Mouse (Mus musculus) limb, embryonic 13.5 days (tissue): ENCODE measurements around the gene Elac2. TPM values are rescaled to one million over a fixed set of nuclear protein-coding genes. Genes with fewer than 3 reads are reported as not detected.
A peak's percentile ranks its signal among the peaks of the same experiment; 100 is the strongest.

Experiments used
- ATAC-seq: fragments of 200-750 bp; cut with Nextera tagmentation; 2 replicates; pipeline ENCODE4 v1.8.0; 2017; ENCODE audit warnings: low read depth, moderate number of reproducible peaks, moderate TSS enrichment; ENCODE audit not compliant: low FRiP score
- H3K27ac ChIP-seq: fragments of 300-500 bp; sonication (generic); 2 replicates; pipeline ENCODE4 v1.5.1; 2015; ENCODE audit warnings: inconsistent platforms, mild to moderate bottlenecking, moderate library complexity
- H3K27me3 ChIP-seq: fragments of 300-500 bp; sonication (generic); 2 replicates; pipeline ENCODE4 v1.6.1; 2015; ENCODE audit warnings: mild to moderate bottlenecking, inconsistent platforms
- H3K36me3 ChIP-seq: fragments of 300-500 bp; sonication (generic); 2 replicates; pipeline ENCODE4 v1.6.1; 2015; ENCODE audit warnings: inconsistent platforms, mild to moderate bottlenecking, moderate library complexity
- H3K4me1 ChIP-seq: fragments of 300-500 bp; sonication (generic); 2 replicates; pipeline ENCODE4 v1.6.1; 2015; ENCODE audit warnings: inconsistent platforms
- H3K4me2 ChIP-seq: fragments of 300-500 bp; sonication (generic); replicated peaks from 2 replicates; pipeline ENCODE4 v1.6.1; 2015; ENCODE audit warnings: inconsistent platforms, mild to moderate bottlenecking, moderate library complexity
- H3K4me3 ChIP-seq: fragments of 300-500 bp; sonication (generic); 2 replicates; pipeline ENCODE4 v1.5.1; 2015; ENCODE audit warnings: moderate library complexity, mild to moderate bottlenecking, inconsistent platforms
- H3K9ac ChIP-seq: fragments of 300-500 bp; sonication (generic); 2 replicates; pipeline ENCODE4 v1.6.1; 2015; ENCODE audit warnings: mild to moderate bottlenecking, inconsistent platforms
- H3K9me3 ChIP-seq: fragments of 300-500 bp; sonication (generic); 2 replicates; pipeline ENCODE4 v1.6.1; 2016; ENCODE audit warnings: inconsistent platforms
- WGBS: fragments of 180-500 bp; shearing (Covaris S2); methylation state at CpG from one replicate; pipeline ENCODE4 v1.1.7; 2015; 5-methylcytosine and 5-hydroxymethylcytosine counted together
- polyA plus RNA-seq: library from polyadenylated mRNA; unstranded; fragments of >200 nt; fragmentation: Nextera tagmentation; extraction: Ambion mirVana; gene quantifications from 2 replicates; pipeline ENCODE4 v1.2.1, GENCODE M21; 2015

Gene Elac2
- polyA plus RNA-seq: 25.6 and 26.3 TPM in 2 replicates

GRCm38 (mm10) chr11:64978720-64979488 lies at the start of gene Elac2:
Gene Elac2, plus strand, starts transcription at chr11:64979038.
- peaks cover 32% of the 10 kb centered on the region for H3K36me3 ChIP-seq
- 0 out of 2 replicates have a peak, but pooled peaks cover 7% of the 10 kb centered on the region for H3K27me3 ChIP-seq
- peak within 1 kb of the TSS; percentile 85 for H3K9ac ChIP-seq
- no peaks in the 10 kb centered on the region for H3K9me3 ChIP-seq
- no peak within 1 kb of the TSS for H3K27ac ChIP-seq
- peak within 1 kb of the TSS; percentile 92 for H3K4me2 ChIP-seq
- peak within 1 kb of the TSS; percentile 91 for H3K4me3 ChIP-seq
- WGBS: under 1% methylated on average over 65 of the region's 65 CpGs
- H3K4me1 ChIP-seq: peaks cover 16% of the 10 kb centered on the region
- peak; percentile 100 for ATAC-seq

DNA sequence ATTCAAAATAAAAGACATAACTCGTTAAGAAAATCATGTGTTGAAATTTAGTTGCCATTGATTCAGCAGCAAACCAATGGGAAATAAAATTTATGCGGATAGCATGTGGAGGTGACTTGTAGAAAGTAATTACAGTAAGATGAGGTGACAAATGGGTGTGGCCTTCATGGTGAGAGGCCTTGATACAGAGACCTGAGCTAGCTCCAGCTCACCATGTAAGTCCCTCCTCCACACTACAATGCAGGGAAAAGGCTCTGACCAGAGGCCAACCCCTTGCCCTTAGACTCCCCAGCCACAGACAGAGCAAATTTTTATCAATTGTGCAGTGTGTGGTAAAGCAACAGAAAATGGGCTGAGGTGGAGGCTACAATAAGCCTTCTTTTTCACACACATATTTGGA lies 49.7 kb upstream of the Elac2 start:
- Histone ChIP-seq H3K27ac (no peak overlapping the region), H3K4me1 (peaks cover 8% of the 10 kb centered on the region), H3K27me3 (peaks cover 10% of the 10 kb centered on the region; the same call in 1 of the 2 replicates), H3K9ac (no peak overlapping the region), H3K4me2 (no peak overlapping the region), H3K9me3 (no peaks in the 10 kb centered on the region), H3K36me3 (no peaks in the 10 kb centered on the region), H3K4me3 (no peak overlapping the region)
- ATAC-seq: no peak
- 94% methylated on average over 2 of the region's 2 CpGs for WGBS

- Histone ChIP-seq H3K36me3 (no peaks in the 10 kb centered on the region), H3K4me3 (no peak overlapping the region), H3K27me3 (no peaks in the 10 kb centered on the region; the same call in 1 of the 2 replicates), H3K9me3 (no peaks in the 10 kb centered on the region), H3K27ac (no peak overlapping the region), H3K4me2 (no peak overlapping the region), H3K9ac (no peak overlapping the region), H3K4me1 (peaks cover 13% of the 10 kb centered on the region)
- ATAC-seq: peak; percentile 54; the same call in 1 of the 2 replicates
- WGBS: 40% methylated on average over 11 of the region's 11 CpGs
Observed at GRCm38 (mm10) chr11:64931060-64931770, 47.6 kb upstream of the Elac2 start.

- no peak overlapping the region for H3K27ac ChIP-seq
- H3K9ac ChIP-seq: no peak overlapping the region
- H3K9me3 ChIP-seq: no peaks in the 10 kb centered on the region
- no peak overlapping the region for H3K4me3 ChIP-seq
- H3K36me3 ChIP-seq: no peaks in the 10 kb centered on the region
- peaks cover 19% of the 10 kb centered on the region for H3K4me1 ChIP-seq
- no peaks in the 10 kb centered on the region for H3K27me3 ChIP-seq
- 64% methylated on average over 2 of the region's 2 CpGs for whole genome bisulfite sequencing
- H3K4me2 ChIP-seq: no peak overlapping the region
- no peak for ATAC-seq
Observed at GRCm38 (mm10) chr11:64937226-64937625, 41.6 kb upstream of the Elac2 start.

- Histone ChIP-seq H3K4me3 (no peak overlapping the region), H3K9ac (no peak overlapping the region), H3K27ac (peak overlapping the region; percentile 22; the same call in 1 of the 2 replicates), H3K36me3 (no peaks in the 10 kb centered on the region), H3K27me3 (no peaks in the 10 kb centered on the region), H3K4me1 (peaks cover 14% of the 10 kb centered on the region; the same call in 1 of the 2 replicates), H3K9me3 (no peaks in the 10 kb centered on the region), H3K4me2 (no peak overlapping the region)
- 84% methylated on average over 2 of the region's 2 CpGs for WGBS
- ATAC-seq: no peak
Observed at GRCm38 (mm10) chr11:64941193-64941592, 37.6 kb upstream of the Elac2 start.

GRCm38 (mm10) chr11:64949782-64950181 lies 29.1 kb upstream of the Elac2 start:
- Histone ChIP-seq H3K4me2 (no peak overlapping the region), H3K27ac (no peak overlapping the region), H3K9ac (no peak overlapping the region), H3K27me3 (0 out of 2 replicates have a peak, but pooled peaks cover 10% of the 10 kb centered on the region), H3K4me1 (peaks cover 5% of the 10 kb centered on the region), H3K9me3 (no peaks in the 10 kb centered on the region), H3K4me3 (no peak overlapping the region), H3K36me3 (no peaks in the 10 kb centered on the region)
- WGBS: 74% methylated on average over 3 of the region's 3 CpGs
- no peak for ATAC-seq

GRCm38 (mm10) chr11:64956962-64957729 lies 21.7 kb upstream of the Elac2 start:
- peaks cover 46% of the 10 kb centered on the region for H3K4me1 ChIP-seq
- H3K9ac ChIP-seq: peak overlapping the region; percentile 2; the same call in 1 of the 2 replicates
- 0 out of 2 replicates have a peak, but pooled peaks have one; percentile 49 for ATAC-seq
- H3K36me3 ChIP-seq: no peaks in the 10 kb centered on the region
- H3K27ac ChIP-seq: peak overlapping the region; percentile 33; the same call in 1 of the 2 replicates
- 0 out of 2 replicates have a peak, but pooled peaks cover 10% of the 10 kb centered on the region for H3K27me3 ChIP-seq
- peak overlapping the region; percentile 15 for H3K4me3 ChIP-seq
- peak overlapping the region; percentile 55 for H3K4me2 ChIP-seq
- no peaks in the 10 kb centered on the region for H3K9me3 ChIP-seq
- 4% methylated on average over 16 of the region's 16 CpGs for WGBS

- no peaks in the 10 kb centered on the region for H3K36me3 ChIP-seq
- no peaks in the 10 kb centered on the region for H3K9me3 ChIP-seq
- no peak for ATAC-seq
- no peak overlapping the region for H3K4me2 ChIP-seq
- H3K9ac ChIP-seq: no peak overlapping the region
- no peak overlapping the region for H3K4me3 ChIP-seq
- peaks cover 29% of the 10 kb centered on the region for H3K4me1 ChIP-seq
- no peak overlapping the region for H3K27ac ChIP-seq
- 90% methylated on average over 2 of the region's 2 CpGs for WGBS
- H3K27me3 ChIP-seq: peaks cover 5% of the 10 kb centered on the region; the same call in 1 of the 2 replicates
Observed at GRCm38 (mm10) chr11:64962629-64963028, 16.2 kb upstream of the Elac2 start.

DNA sequence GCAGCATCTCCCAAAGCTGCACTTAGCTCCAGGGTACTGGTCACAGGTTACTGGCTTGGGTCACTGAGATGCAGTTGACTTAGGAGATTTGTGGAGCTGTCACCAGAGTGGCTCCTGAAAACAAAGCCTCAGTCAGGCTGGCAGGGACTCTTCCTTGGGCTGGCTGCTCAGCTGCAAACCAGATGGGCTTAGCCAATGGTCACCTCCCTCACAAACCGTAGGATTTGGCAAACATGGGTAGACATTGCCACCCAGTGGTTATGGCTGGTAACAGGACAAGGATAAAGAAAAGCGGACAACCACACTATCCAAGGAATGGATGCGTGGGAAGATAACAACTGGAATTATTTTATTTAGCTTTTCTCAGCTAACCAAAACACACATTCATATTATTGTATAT lies 10.3 kb upstream of the Elac2 start:
- H3K4me2 ChIP-seq: no peak overlapping the region
- peaks cover 32% of the 10 kb centered on the region for H3K4me1 ChIP-seq
- ATAC-seq: peak; percentile 82

GRCm38 (mm10) chr11:64968939-64969342 lies 9.9 kb upstream of the Elac2 start:
- Histone ChIP-seq H3K9me3 (no peaks in the 10 kb centered on the region), H3K27me3 (peaks cover 13% of the 10 kb centered on the region; the same call in 1 of the 2 replicates), H3K4me1 (peaks cover 32% of the 10 kb centered on the region), H3K4me2 (no peak overlapping the region), H3K36me3 (no peaks in the 10 kb centered on the region), H3K4me3 (no peak overlapping the region), H3K27ac (no peak overlapping the region), H3K9ac (no peak overlapping the region)
- peak; percentile 52 for ATAC-seq
- WGBS: 20% methylated on average over 4 of the region's 4 CpGs

More for the DNA sequence above, 10.3 kb upstream of the Elac2 start:
- peaks cover 13% of the 10 kb centered on the region; the same call in 1 of the 2 replicates for H3K27me3 ChIP-seq
- no peak overlapping the region for H3K27ac ChIP-seq
- no peaks in the 10 kb centered on the region for H3K9me3 ChIP-seq
- no peak overlapping the region for H3K4me3 ChIP-seq
- H3K36me3 ChIP-seq: no peaks in the 10 kb centered on the region
- WGBS: 7% methylated on average over 3 of the region's 3 CpGs
- H3K9ac ChIP-seq: no peak overlapping the region

DNA sequence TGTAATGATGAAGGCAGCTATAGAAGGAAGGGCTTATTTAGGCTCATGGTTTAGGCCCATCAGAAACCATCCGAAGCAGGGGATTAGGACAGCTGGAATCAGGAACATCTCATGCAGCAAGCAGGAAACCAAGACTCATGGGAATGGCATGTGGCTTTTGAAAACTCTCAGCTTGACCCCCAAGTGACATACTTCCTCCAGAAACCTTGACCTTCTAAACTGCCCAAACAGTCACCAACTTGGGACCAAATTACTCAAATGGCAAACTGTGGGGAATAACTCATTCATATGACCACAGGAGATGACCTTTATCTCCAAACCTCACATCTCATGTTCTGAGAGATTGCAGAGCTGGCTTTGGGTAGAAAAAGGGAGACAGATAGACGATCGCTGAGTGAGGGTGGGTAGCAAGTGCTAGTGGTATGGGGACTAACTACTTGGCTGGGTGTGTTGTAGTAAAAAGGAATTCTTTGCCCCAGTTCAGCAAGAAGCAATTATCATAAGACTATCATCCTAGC lies 7.3 kb upstream of the Elac2 start:
- Histone ChIP-seq H3K27me3 (peaks cover 17% of the 10 kb centered on the region; the same call in 1 of the 2 replicates), H3K4me2 (no peak overlapping the region), H3K4me3 (no peak overlapping the region), H3K4me1 (peaks cover 28% of the 10 kb centered on the region), H3K36me3 (no peaks in the 10 kb centered on the region), H3K9ac (no peak overlapping the region), H3K27ac (no peak overlapping the region), H3K9me3 (no peaks in the 10 kb centered on the region)
- 80% methylated on average over 3 of the region's 3 CpGs for WGBS
- no peak for ATAC-seq
